Mouse (Mus musculus) forebrain, postnatal 0 days (tissue): ENCODE data around the gene Prmt2. TPM values are rescaled to one million over a fixed set of nuclear protein-coding genes. Genes with fewer than 3 reads are reported as not detected.

Source experiments
- ATAC-seq: fragments of 200-750 bp; cut with Nextera tagmentation; 2 replicates; pipeline ENCODE4 v1.8.0; 2017; ENCODE audit warnings: mild to moderate bottlenecking, moderate library complexity
- DNase-seq: peaks from one replicate; pipeline ENCODE4 v3.0.0-alpha.2; 2015
- H3K27ac ChIP-seq: fragments of 300-500 bp; sonication (generic); 2 replicates; pipeline ENCODE4 v1.5.1; 2014; ENCODE audit warnings: low read depth, mild to moderate bottlenecking, antibody characterized with exemption, low read length, moderate library complexity, mixed read lengths
- H3K27me3 ChIP-seq: fragments of 300-500 bp; sonication (generic); 2 replicates; pipeline ENCODE4 v1.6.1; 2014; ENCODE audit warnings: mild to moderate bottlenecking, low read length, mixed read lengths; ENCODE audit not compliant: insufficient read depth
- H3K36me3 ChIP-seq: fragments of 300-500 bp; sonication (generic); 2 replicates; pipeline ENCODE4 v1.6.1; 2014; ENCODE audit warnings: mild to moderate bottlenecking, moderate library complexity; ENCODE audit not compliant: insufficient read depth
- H3K4me1 ChIP-seq: fragments of 300-500 bp; sonication (generic); 2 replicates; pipeline ENCODE4 v1.6.1; 2014; ENCODE audit warnings: antibody characterized with exemption; ENCODE audit not compliant: insufficient read depth
- H3K4me2 ChIP-seq: fragments of 300-500 bp; sonication (generic); 2 replicates; pipeline ENCODE4 v1.6.1; 2014; ENCODE audit warnings: low read depth, mild to moderate bottlenecking, moderate library complexity
- H3K4me3 ChIP-seq: fragments of 300-500 bp; sonication (generic); 2 replicates; pipeline ENCODE4 v1.5.1; 2014; ENCODE audit warnings: low read depth, low read length, mixed read lengths
- H3K9ac ChIP-seq: fragments of 300-500 bp; sonication (generic); 2 replicates; pipeline ENCODE4 v1.6.1; 2014; ENCODE audit warnings: mild to moderate bottlenecking
- H3K9me3 ChIP-seq: fragments of 300-500 bp; sonication (generic); 2 replicates; pipeline ENCODE4 v1.6.1; 2016; ENCODE audit warnings: low read length
- CTCF ChIP-seq: sonication (generic); IDR thresholded peaks from 2 replicates; pipeline ENCODE4 v1.5.1; 2016; ENCODE audit warnings: antibody characterized with exemption, control low read depth, low read depth
- WGBS: fragments of 180-500 bp; shearing (Covaris S2); extraction: QIAGEN DNeasy Blood & Tissue Kit; methylation state at CpG from one replicate; pipeline ENCODE4 v1.1.7; 2014; 5-methylcytosine and 5-hydroxymethylcytosine counted together
- microRNA counts: library from miRNA; unstranded; fragments of <30 nt; microRNA quantifications from one replicate; lab custom pipeline; 2015
- microRNA-seq, 2 experiments: library from miRNA; unstranded; fragments of <30 nt; microRNA quantifications; one replicate each; pipeline ENCODE4; 2016
- polyA plus RNA-seq: library from polyadenylated mRNA; unstranded; fragments of >200 nt; fragmentation: Nextera tagmentation; extraction: Ambion mirVana; gene quantifications from 2 replicates; pipeline ENCODE4 v1.2.1, GENCODE M21; 2015
- total RNA-seq: library from RNA; depleted of rRNA; stranded (reverse); fragments of >200 nt; gene quantifications from 2 replicates; pipeline ENCODE4 v1.2.3, GENCODE M21; 2014; rRNA removed

Prmt2 gene
- total and polyA plus RNA-seq, 2 experiments from 2014 or later = 162 to 262 TPM

DNA sequence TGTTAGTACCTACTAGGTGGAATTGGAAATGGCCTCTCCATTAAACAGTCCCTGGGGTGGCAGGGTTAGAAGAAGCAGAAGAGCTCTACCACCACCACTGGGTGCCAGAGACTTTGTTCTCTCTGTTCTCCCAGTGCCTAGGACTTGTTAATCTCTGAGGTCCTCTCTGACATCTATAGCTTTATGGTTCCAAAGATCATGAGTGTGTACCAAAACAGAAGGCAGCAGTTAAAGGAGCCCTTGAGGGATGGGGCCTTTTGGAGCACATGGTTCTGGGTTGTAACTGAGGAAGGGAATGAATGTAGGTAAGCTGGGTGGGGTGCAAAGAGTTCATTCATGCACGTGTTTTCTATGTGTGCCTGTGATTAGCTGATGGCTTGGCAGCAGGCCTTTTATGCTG, 79.7 kb downstream of the Prmt2 start:
- DNase-seq (no peak), ATAC-seq (no peak)
- Histone ChIP-seq H3K4me1 (no peaks in the 10 kb centered on the region), H3K27ac (no peak overlapping the region), H3K9ac (no peak overlapping the region), H3K27me3 (no peaks in the 10 kb centered on the region), H3K9me3 (no peaks in the 10 kb centered on the region), H3K4me3 (no peak overlapping the region), H3K36me3 (no peaks in the 10 kb centered on the region), H3K4me2 (no peak overlapping the region)
- TF ChIP-seq CTCF = no peak
- WGBS = 63% methylated on average over 1 of the region's 1 CpGs

DNA sequence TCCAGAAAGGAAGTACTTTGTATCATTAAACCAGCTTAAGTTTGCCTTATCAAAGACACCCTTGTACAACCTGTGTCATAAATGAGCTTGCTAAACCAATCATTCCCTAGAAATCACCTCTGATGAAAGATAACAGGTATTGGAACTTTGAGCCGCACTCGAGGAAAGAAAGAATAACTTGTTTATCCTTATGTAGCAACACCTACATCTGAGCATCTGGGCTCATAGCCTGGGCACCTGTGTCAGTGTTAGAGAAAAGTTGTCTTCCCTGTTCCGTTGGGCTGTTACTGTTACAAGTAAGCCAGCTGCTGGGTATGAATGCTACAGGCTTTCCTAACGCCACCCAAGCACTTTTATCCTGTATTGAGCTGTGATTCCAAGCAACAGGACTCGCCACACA, 80.1 kb downstream of the Prmt2 start:
- DNase-seq (no peak), ATAC-seq (no peak)
- no peak for TF ChIP-seq CTCF
- no peak overlapping the region for H3K27ac ChIP-seq
- H3K36me3 ChIP-seq = no peaks in the 10 kb centered on the region
- H3K27me3 ChIP-seq = no peaks in the 10 kb centered on the region
- H3K4me3 ChIP-seq = no peak overlapping the region
- H3K9me3 ChIP-seq = no peaks in the 10 kb centered on the region
- 79% methylated on average over 5 of the region's 5 CpGs for WGBS
- no peaks in the 10 kb centered on the region for H3K4me1 ChIP-seq
- H3K4me2 ChIP-seq = no peak overlapping the region
- no peak overlapping the region for H3K9ac ChIP-seq

MicroRNAs encoded within 50 kb of the gene (microRNA counts, 519-probe panel; counts per million panel counts)
- microRNA mmu-miR-678 (lab: Ali Mortazavi, UCI) = 945 counts per million, percentile 6 among the panel's probes with 10 or more counts

Small RNA genes lying within 50 kb of the gene (microRNA-seq; reads per million reads assigned to microRNA genes)
- gene Mir678 = 0 reads per million in 2 experiments

Other genes with a start within 250 kb of the Prmt2 start
- gene Zfp280b, start 205.2 kb downstream of the Prmt2 start, total RNA-seq = 5.8 and 7.9 TPM in 2 replicates
- gene Zfp280b, start 205.2 kb downstream of the Prmt2 start, polyA plus RNA-seq = 7.7 and 9.0 TPM in 2 replicates
- gene Slc5a4b, start 126.9 kb downstream of the Prmt2 start, total RNA-seq = 0.15 TPM in 1 of 2 replicates, not detected in the other
- gene Slc5a4b, start 126.9 kb downstream of the Prmt2 start, polyA plus RNA-seq = 0.05 TPM in 1 of 2 replicates, not detected in the other
- gene Slc5a4a, start 90.4 kb downstream of the Prmt2 start, total RNA-seq = 0.10 TPM in 1 of 2 replicates, not detected in the other
- gene Slc5a4a, start 90.4 kb downstream of the Prmt2 start, polyA plus RNA-seq = 0.19 TPM in 1 of 2 replicates, not detected in the other
- 3.2 and 3.9 TPM in 2 replicates for gene S100b, start 16.0 kb upstream of the Prmt2 start, total RNA-seq
- gene S100b, start 16.0 kb upstream of the Prmt2 start, polyA plus RNA-seq = 2.8 and 3.6 TPM in 2 replicates
- 46.5 and 49.0 TPM in 2 replicates for gene Dip2a, start 107.4 kb upstream of the Prmt2 start, total RNA-seq
- gene Dip2a, start 107.4 kb upstream of the Prmt2 start, polyA plus RNA-seq = 6.2 and 8.7 TPM in 2 replicates
- not detected in 2 replicates for gene AC141477.1, start 202.6 kb upstream of the Prmt2 start, total RNA-seq
- not detected in 2 replicates for gene AC141477.1, start 202.6 kb upstream of the Prmt2 start, polyA plus RNA-seq
- gene Pcnt, start 204.9 kb upstream of the Prmt2 start, total RNA-seq = 10.1 and 19.0 TPM in 2 replicates
- gene Pcnt, start 204.9 kb upstream of the Prmt2 start, polyA plus RNA-seq = 2.9 and 4.4 TPM in 2 replicates
- gene 2610028H24Rik, start 211.2 kb upstream of the Prmt2 start, total RNA-seq = not detected in 2 replicates
- gene 2610028H24Rik, start 211.2 kb upstream of the Prmt2 start, polyA plus RNA-seq = 0.19 TPM in 1 of 2 replicates, not detected in the other
- gene Mcm3ap, start 231.1 kb upstream of the Prmt2 start, total RNA-seq = 33.7 and 41.5 TPM in 2 replicates
- gene Mcm3ap, start 231.1 kb upstream of the Prmt2 start, polyA plus RNA-seq = 48.6 and 52.7 TPM in 2 replicates
- gene Ybey, start 231.2 kb upstream of the Prmt2 start, total RNA-seq = 5.7 and 6.9 TPM in 2 replicates
- 3.6 and 4.6 TPM in 2 replicates for gene Ybey, start 231.2 kb upstream of the Prmt2 start, polyA plus RNA-seq